Mouse (Mus musculus) hindbrain, embryonic 16.5 days (tissue): ENCODE measurements around the gene Ebf1. TPM values are rescaled to one million over a fixed set of nuclear protein-coding genes. Genes with fewer than 3 reads are reported as not detected.
A peak's percentile ranks its signal among the peaks of the same experiment; 100 is the strongest.

ENCODE experiments used
- ATAC-seq: fragments of 200-750 bp; cut with Nextera tagmentation; 2 replicates; pipeline ENCODE4 v1.8.0; 2017; ENCODE audit warnings: moderate TSS enrichment, moderate library complexity
- H3K27ac ChIP-seq: fragments of 300-500 bp; sonication (generic); 2 replicates; pipeline ENCODE4 v1.5.1; 2014; ENCODE audit warnings: low read depth, mild to moderate bottlenecking, control low read depth, low read length, moderate library complexity
- H3K27me3 ChIP-seq: fragments of 300-500 bp; sonication (generic); replicated peaks from 2 replicates; pipeline ENCODE4 v1.6.1; 2014; ENCODE audit warnings: low read length; ENCODE audit not compliant: control insufficient read depth, insufficient read depth
- H3K36me3 ChIP-seq: fragments of 300-500 bp; sonication (generic); 2 replicates; pipeline ENCODE4 v1.6.1; 2014; ENCODE audit warnings: mild to moderate bottlenecking, low read length, moderate library complexity, mixed read lengths; ENCODE audit not compliant: control insufficient read depth, insufficient read depth
- H3K4me1 ChIP-seq: fragments of 300-500 bp; sonication (generic); 2 replicates; pipeline ENCODE4 v1.6.1; 2014; ENCODE audit warnings: low read depth, low read length; ENCODE audit not compliant: control insufficient read depth, insufficient read depth
- H3K4me2 ChIP-seq: fragments of 300-500 bp; sonication (generic); 2 replicates; pipeline ENCODE4 v1.6.1; 2014; ENCODE audit warnings: mild to moderate bottlenecking, low read length, control low read depth, moderate library complexity
- H3K4me3 ChIP-seq: fragments of 300-500 bp; sonication (generic); 2 replicates; pipeline ENCODE4 v1.5.1; 2014; ENCODE audit warnings: mild to moderate bottlenecking, low read length, control low read depth, moderate library complexity
- H3K9ac ChIP-seq: fragments of 300-500 bp; sonication (generic); 2 replicates; pipeline ENCODE4 v1.6.1; 2014; ENCODE audit warnings: low read depth, mild to moderate bottlenecking, control low read depth, low read length, moderate library complexity
- H3K9me3 ChIP-seq: fragments of 300-500 bp; sonication (generic); 2 replicates; pipeline ENCODE4 v1.6.1; 2014; ENCODE audit warnings: mild to moderate bottlenecking, low read length, moderate library complexity; ENCODE audit not compliant: control insufficient read depth
- WGBS: fragments of 180-500 bp; shearing (Covaris S2); extraction: QIAGEN DNeasy Blood & Tissue Kit; methylation state at CpG from one replicate; pipeline ENCODE4 v1.1.7; 2014; 5-methylcytosine and 5-hydroxymethylcytosine counted together
- polyA plus RNA-seq: library from polyadenylated mRNA; unstranded; fragments of >200 nt; fragmentation: Nextera tagmentation; extraction: Ambion mirVana; gene quantifications from 2 replicates; pipeline ENCODE4 v1.2.1, GENCODE M21; 2015

Gene Ebf1
- polyA plus RNA-seq, 1 experiment from 2014 or later = 111 TPM

DNA sequence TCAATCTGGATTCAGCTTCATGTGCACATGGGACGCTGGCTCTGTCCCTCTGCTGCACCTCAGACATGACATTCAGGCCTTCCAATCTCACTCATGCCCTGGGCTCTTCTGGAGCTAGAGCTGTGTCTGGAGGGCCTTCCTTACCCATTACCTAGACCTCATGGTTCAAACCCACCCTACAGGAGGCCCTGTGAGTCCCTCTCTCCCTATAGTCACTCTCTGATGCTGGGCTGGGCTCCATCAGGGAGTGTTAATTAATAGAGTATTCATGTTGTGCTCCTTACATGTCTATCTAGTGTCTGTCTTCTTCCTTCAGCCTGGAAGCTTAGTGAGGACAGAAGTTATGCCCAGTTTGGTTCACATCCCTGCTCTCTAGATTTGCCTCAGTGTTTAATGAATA lies 88.7 kb downstream of the Ebf1 start:
- no peak for ATAC-seq
- Histone ChIP-seq H3K9ac (no peak overlapping the region), H3K27me3 (no peaks in the 10 kb centered on the region), H3K36me3 (no peaks in the 10 kb centered on the region), H3K27ac (no peak overlapping the region), H3K4me3 (no peak overlapping the region), H3K4me2 (no peak overlapping the region), H3K9me3 (no peaks in the 10 kb centered on the region), H3K4me1 (peaks cover 9% of the 10 kb centered on the region)
- 88% methylated on average over 1 of the region's 1 CpGs for WGBS

- peaks cover 6% of the 10 kb centered on the region for H3K4me1 ChIP-seq
These were observed 89.3 kb downstream of the Ebf1 start for GRCm38 (mm10) chr11:44706386-44706785.

GRCm38 (mm10) chr11:44707381-44708289 lies 90.5 kb downstream of the Ebf1 start:
- 12% methylated on average over 13 of the region's 13 CpGs for WGBS
- Histone ChIP-seq H3K4me3 (no peak overlapping the region), H3K9me3 (no peaks in the 10 kb centered on the region), H3K4me2 (peak overlapping the region; percentile 16; the same call in 1 of the 2 replicates), H3K9ac (no peak overlapping the region), H3K27ac (peak overlapping the region; percentile 45; the same call in 1 of the 2 replicates), H3K36me3 (no peaks in the 10 kb centered on the region), H3K27me3 (no peaks in the 10 kb centered on the region), H3K4me1 (peaks cover 3% of the 10 kb centered on the region)
- ATAC-seq = no peak

More at GRCm38 (mm10) chr11:44706386-44706785, 89.3 kb downstream of the Ebf1 start:
- H3K9me3 ChIP-seq = no peaks in the 10 kb centered on the region
- no peak overlapping the region for H3K27ac ChIP-seq
- 84% methylated on average over 2 of the region's 2 CpGs for WGBS
- H3K9ac ChIP-seq = no peak overlapping the region
- H3K4me2 ChIP-seq = no peak overlapping the region
- H3K27me3 ChIP-seq = no peaks in the 10 kb centered on the region
- ATAC-seq = no peak
- no peaks in the 10 kb centered on the region for H3K36me3 ChIP-seq
- no peak overlapping the region for H3K4me3 ChIP-seq

DNA sequence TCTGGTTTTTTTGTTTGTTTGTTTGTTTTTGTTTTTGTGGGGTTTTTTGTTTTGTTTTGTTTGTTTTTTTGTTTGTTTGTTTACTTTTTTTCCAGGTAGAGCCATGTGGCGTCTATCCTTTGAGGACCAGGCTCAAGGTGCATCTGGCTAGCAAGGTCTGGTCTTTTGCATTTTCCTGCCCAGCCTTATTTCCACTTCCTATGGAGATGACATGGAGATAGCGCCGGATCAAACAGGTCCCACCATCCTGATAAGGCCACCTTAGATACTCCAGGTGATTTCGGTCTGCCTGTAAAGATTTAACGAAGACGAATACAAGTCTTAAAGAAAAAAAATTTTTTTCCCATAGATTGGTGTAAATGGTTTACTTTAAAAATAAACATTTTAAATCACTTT lies 91.2 kb downstream of the Ebf1 start:
- no peaks in the 10 kb centered on the region for H3K9me3 ChIP-seq
- WGBS = 85% methylated on average over 6 of the region's 6 CpGs
- no peak overlapping the region for H3K4me3 ChIP-seq
- H3K36me3 ChIP-seq = no peaks in the 10 kb centered on the region
- H3K4me1 ChIP-seq = peaks cover 3% of the 10 kb centered on the region
- H3K27ac ChIP-seq = peak overlapping the region; percentile 45; the same call in 1 of the 2 replicates
- no peak for ATAC-seq
- H3K9ac ChIP-seq = no peak overlapping the region
- H3K27me3 ChIP-seq = no peaks in the 10 kb centered on the region
- H3K4me2 ChIP-seq = no peak overlapping the region

GRCm38 (mm10) chr11:44709073-44709618 lies 92.0 kb downstream of the Ebf1 start:
- Histone ChIP-seq H3K27me3 (no peaks in the 10 kb centered on the region), H3K4me1 (peaks cover 3% of the 10 kb centered on the region), H3K4me3 (no peak overlapping the region), H3K4me2 (no peak overlapping the region), H3K36me3 (no peaks in the 10 kb centered on the region), H3K9ac (no peak overlapping the region), H3K9me3 (no peaks in the 10 kb centered on the region), H3K27ac (no peak overlapping the region)
- no peak for ATAC-seq

DNA sequence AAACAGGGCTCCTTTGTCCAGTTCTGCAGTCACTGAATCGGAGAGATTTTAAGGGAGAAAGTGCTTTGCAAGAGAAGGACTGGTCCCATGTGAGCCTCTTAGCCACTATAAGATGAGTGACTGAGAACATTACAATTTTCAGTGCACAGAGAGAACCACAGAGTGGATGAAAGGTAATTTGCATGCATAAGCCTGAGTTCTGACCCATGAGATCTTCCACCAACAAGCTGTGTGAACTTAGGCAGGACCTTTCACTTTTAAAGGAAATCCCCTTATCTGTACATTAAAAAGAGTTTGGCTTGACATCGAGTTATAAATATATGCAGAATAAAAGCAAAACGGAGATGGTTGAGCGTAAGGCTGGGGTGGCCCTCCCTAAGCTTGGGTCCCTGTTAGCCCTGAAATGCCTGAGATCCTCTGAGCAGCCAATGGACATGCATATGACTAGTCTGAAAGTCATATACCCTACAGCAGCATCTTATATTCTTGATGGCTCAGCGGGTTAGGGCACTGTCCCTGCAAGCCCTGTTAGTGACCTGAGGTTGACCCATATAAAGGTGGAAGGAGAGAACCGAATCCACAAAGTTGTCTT lies 92.8 kb downstream of the Ebf1 start:
- WGBS = 79% methylated on average over 6 of the region's 6 CpGs
- H3K9ac ChIP-seq = no peak overlapping the region

DNA sequence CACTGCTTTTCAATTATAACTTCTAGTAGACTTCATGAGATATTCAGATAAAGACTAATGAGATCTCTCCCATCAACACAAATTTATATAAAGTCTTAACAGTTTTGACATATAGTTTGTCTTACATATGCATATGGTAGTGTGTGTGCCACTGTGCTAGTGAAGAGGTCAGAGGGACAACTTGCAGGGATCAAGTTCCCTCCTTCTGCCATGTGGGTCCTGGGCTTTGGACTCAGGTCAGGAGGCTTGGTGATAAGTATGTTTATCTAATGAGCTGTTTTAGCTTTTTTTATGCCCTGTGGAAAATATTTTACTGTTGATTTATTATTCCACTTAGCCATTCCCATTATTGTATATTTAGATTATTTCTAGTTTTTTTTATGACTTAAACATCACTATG lies 93.7 kb downstream of the Ebf1 start:
- H3K4me1 ChIP-seq = peaks cover 3% of the 10 kb centered on the region
- no peak for ATAC-seq
- H3K36me3 ChIP-seq = no peaks in the 10 kb centered on the region
- no peak overlapping the region for H3K27ac ChIP-seq
- H3K4me3 ChIP-seq = no peak overlapping the region
- H3K27me3 ChIP-seq = no peaks in the 10 kb centered on the region
- H3K9me3 ChIP-seq = no peaks in the 10 kb centered on the region
- H3K4me2 ChIP-seq = no peak overlapping the region
- H3K9ac ChIP-seq = no peak overlapping the region

More for the DNA sequence above, 92.8 kb downstream of the Ebf1 start:
- Histone ChIP-seq H3K27me3 (no peaks in the 10 kb centered on the region), H3K4me2 (no peak overlapping the region), H3K36me3 (no peaks in the 10 kb centered on the region), H3K27ac (no peak overlapping the region), H3K4me3 (no peak overlapping the region), H3K4me1 (peaks cover 3% of the 10 kb centered on the region), H3K9me3 (no peaks in the 10 kb centered on the region)
- no peak for ATAC-seq

DNA sequence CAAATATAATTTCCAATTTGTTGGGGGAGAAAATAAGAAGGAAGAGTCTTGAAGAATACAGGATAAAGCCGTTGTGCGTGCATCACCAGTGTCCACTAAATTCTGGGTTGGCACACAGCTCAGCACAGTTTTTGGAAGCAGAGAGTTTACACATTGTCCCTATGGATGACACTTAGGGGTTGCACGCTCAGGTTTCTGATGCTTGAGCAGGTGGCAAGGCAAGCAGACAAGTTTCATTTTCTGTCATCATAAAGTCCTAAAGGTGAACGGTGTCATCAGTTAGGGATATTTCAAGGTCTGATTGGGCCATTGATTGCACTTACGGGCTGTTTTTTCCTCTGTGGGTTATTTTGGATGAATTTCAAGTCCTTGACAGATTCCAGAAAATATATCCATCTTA lies 97.1 kb downstream of the Ebf1 start:
- no peak overlapping the region for H3K9ac ChIP-seq
- H3K4me2 ChIP-seq = no peak overlapping the region
- H3K27me3 ChIP-seq = no peaks in the 10 kb centered on the region
- no peaks in the 10 kb centered on the region for H3K9me3 ChIP-seq
- no peak for ATAC-seq
- no peak overlapping the region for H3K27ac ChIP-seq
- no peak overlapping the region for H3K4me3 ChIP-seq
- H3K36me3 ChIP-seq = no peaks in the 10 kb centered on the region
- no peaks in the 10 kb centered on the region for H3K4me1 ChIP-seq
- WGBS = 83% methylated on average over 5 of the region's 5 CpGs

DNA sequence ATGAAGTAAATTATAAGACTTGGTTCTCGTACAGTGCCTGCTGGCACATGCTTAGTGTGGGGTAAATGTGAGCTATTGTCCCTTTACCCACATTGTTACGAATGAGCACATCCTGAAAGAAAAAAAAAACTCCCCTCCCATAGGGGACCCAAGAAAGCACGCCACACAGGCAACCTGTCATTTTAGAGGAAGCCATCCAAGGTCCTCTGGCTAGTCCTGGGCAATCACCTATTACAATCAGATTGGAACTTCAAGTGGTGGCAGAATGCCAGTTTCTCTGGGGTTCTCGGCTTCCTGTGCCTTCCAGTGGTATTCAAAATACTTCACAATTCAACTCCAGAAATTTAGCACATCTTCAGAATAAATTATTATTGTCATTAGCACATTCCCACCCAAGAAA lies 98.7 kb downstream of the Ebf1 start:
- no peak overlapping the region for H3K27ac ChIP-seq
- H3K9me3 ChIP-seq = no peaks in the 10 kb centered on the region
- no peaks in the 10 kb centered on the region for H3K36me3 ChIP-seq
- 45% methylated on average over 4 of the region's 4 CpGs for WGBS
- H3K4me2 ChIP-seq = no peak overlapping the region
- H3K27me3 ChIP-seq = no peaks in the 10 kb centered on the region
- no peaks in the 10 kb centered on the region for H3K4me1 ChIP-seq
- no peak overlapping the region for H3K9ac ChIP-seq
- ATAC-seq = no peak
- no peak overlapping the region for H3K4me3 ChIP-seq
